Mouse (Mus musculus) midbrain, embryonic 15.5 days (tissue): ENCODE data around the gene Apoc4. TPM values are rescaled to one million over a fixed set of nuclear protein-coding genes. Genes with fewer than 3 reads are reported as not detected.

Experiments
- ATAC-seq: fragments of 200-750 bp; cut with Nextera tagmentation; replicated peaks from 2 replicates; pipeline ENCODE4 v1.8.0; 2017; ENCODE audit warnings: moderate TSS enrichment
- H3K27ac ChIP-seq: fragments of 300-500 bp; sonication (generic); 2 replicates; pipeline ENCODE4 v1.5.1; 2015; ENCODE audit warnings: mild to moderate bottlenecking, inconsistent platforms
- H3K27me3 ChIP-seq: fragments of 300-500 bp; sonication (generic); replicated peaks from 2 replicates; pipeline ENCODE4 v1.6.1; 2015; ENCODE audit warnings: inconsistent platforms
- H3K36me3 ChIP-seq: fragments of 300-500 bp; sonication (generic); replicated peaks from 2 replicates; pipeline ENCODE4 v1.6.1; 2015; ENCODE audit warnings: inconsistent platforms
- H3K4me1 ChIP-seq: fragments of 300-500 bp; sonication (generic); 2 replicates; pipeline ENCODE4 v1.6.1; 2015; ENCODE audit warnings: inconsistent platforms
- H3K4me2 ChIP-seq: fragments of 300-500 bp; sonication (generic); 2 replicates; pipeline ENCODE4 v1.6.1; 2015; ENCODE audit warnings: inconsistent platforms, mild to moderate bottlenecking, moderate library complexity
- H3K4me3 ChIP-seq: fragments of 300-500 bp; sonication (generic); 2 replicates; pipeline ENCODE4 v1.5.1; 2015; ENCODE audit warnings: mild to moderate bottlenecking, inconsistent platforms
- H3K9ac ChIP-seq: fragments of 300-500 bp; sonication (generic); 2 replicates; pipeline ENCODE4 v1.6.1; 2015; ENCODE audit warnings: mild to moderate bottlenecking, inconsistent platforms
- H3K9me3 ChIP-seq: fragments of 300-500 bp; sonication (generic); 2 replicates; pipeline ENCODE4 v1.6.1; 2016; ENCODE audit warnings: inconsistent platforms
- WGBS: fragments of 180-500 bp; shearing (Covaris S2); methylation state at CpG from one replicate; pipeline ENCODE4 v1.1.7; 2015; ENCODE audit warnings: mixed read lengths; 5-methylcytosine and 5-hydroxymethylcytosine counted together
- polyA plus RNA-seq: library from polyadenylated mRNA; unstranded; fragments of >200 nt; fragmentation: Nextera tagmentation; extraction: Ambion mirVana; gene quantifications from 2 replicates; pipeline ENCODE4 v1.2.1, GENCODE M21; 2015

Gene Apoc4
- polyA plus RNA-seq, 1 experiment from 2014 or later: not detected

- H3K27ac ChIP-seq: no peak overlapping the region
These were observed 32.3 kb upstream of the Apoc4 start for GRCm38 (mm10) chr7:19713598-19713997.

GRCm38 (mm10) chr7:19713196-19713595 lies 31.9 kb upstream of the Apoc4 start:
- H3K4me3 ChIP-seq: no peak overlapping the region
- H3K27me3 ChIP-seq: no peaks in the 10 kb centered on the region
- H3K27ac ChIP-seq: no peak overlapping the region
- H3K36me3 ChIP-seq: 0 out of 2 replicates have a peak, but pooled peaks cover 19% of the 10 kb centered on the region
- no peak overlapping the region for H3K9ac ChIP-seq
- no peaks in the 10 kb centered on the region for H3K9me3 ChIP-seq
- 56% methylated on average over 4 of the region's 4 CpGs for WGBS
- ATAC-seq: no peak
- no peak overlapping the region for H3K4me2 ChIP-seq
- H3K4me1 ChIP-seq: peaks cover 20% of the 10 kb centered on the region

More at GRCm38 (mm10) chr7:19713598-19713997, 32.3 kb upstream of the Apoc4 start:
- Histone ChIP-seq H3K9me3 (no peaks in the 10 kb centered on the region), H3K4me1 (peaks cover 20% of the 10 kb centered on the region), H3K27me3 (no peaks in the 10 kb centered on the region), H3K4me2 (no peak overlapping the region), H3K36me3 (0 out of 2 replicates have a peak, but pooled peaks cover 19% of the 10 kb centered on the region), H3K9ac (no peak overlapping the region), H3K4me3 (no peak overlapping the region)
- 92% methylated on average over 9 of the region's 9 CpGs for WGBS
- no peak for ATAC-seq

GRCm38 (mm10) chr7:19712414-19712813 lies 31.1 kb upstream of the Apoc4 start:
- H3K27me3 ChIP-seq: no peaks in the 10 kb centered on the region
- 78% methylated on average over 4 of the region's 4 CpGs for WGBS
- 0 out of 2 replicates have a peak, but pooled peaks cover 20% of the 10 kb centered on the region for H3K36me3 ChIP-seq
- H3K4me3 ChIP-seq: no peak overlapping the region
- no peak overlapping the region for H3K9ac ChIP-seq
- no peak for ATAC-seq
- H3K4me1 ChIP-seq: peaks cover 20% of the 10 kb centered on the region
- no peak overlapping the region for H3K4me2 ChIP-seq
- H3K9me3 ChIP-seq: no peaks in the 10 kb centered on the region
- H3K27ac ChIP-seq: no peak overlapping the region

- no peaks in the 10 kb centered on the region for H3K27me3 ChIP-seq
These were observed 29.4 kb upstream of the Apoc4 start for GRCm38 (mm10) chr7:19710650-19711049.

GRCm38 (mm10) chr7:19705271-19705670 lies 24.0 kb upstream of the Apoc4 start:
- Histone ChIP-seq H3K27me3 (no peaks in the 10 kb centered on the region), H3K27ac (no peak overlapping the region), H3K4me3 (no peak overlapping the region), H3K4me1 (no peaks in the 10 kb centered on the region), H3K4me2 (no peak overlapping the region), H3K36me3 (peaks cover 14% of the 10 kb centered on the region; the same call in 1 of the 2 replicates), H3K9ac (no peak overlapping the region), H3K9me3 (no peaks in the 10 kb centered on the region)
- ATAC-seq: no peak
- WGBS: 95% methylated on average over 7 of the region's 7 CpGs

More at GRCm38 (mm10) chr7:19710650-19711049, 29.4 kb upstream of the Apoc4 start:
- H3K4me2 ChIP-seq: no peak overlapping the region
- H3K4me1 ChIP-seq: peaks cover 13% of the 10 kb centered on the region
- 95% methylated on average over 10 of the region's 10 CpGs for WGBS
- H3K27ac ChIP-seq: no peak overlapping the region
- no peak overlapping the region for H3K4me3 ChIP-seq
- H3K36me3 ChIP-seq: 0 out of 2 replicates have a peak, but pooled peaks cover 22% of the 10 kb centered on the region
- H3K9ac ChIP-seq: no peak overlapping the region
- ATAC-seq: no peak
- no peaks in the 10 kb centered on the region for H3K9me3 ChIP-seq

GRCm38 (mm10) chr7:19704475-19704874 lies 23.2 kb upstream of the Apoc4 start:
- ATAC-seq: no peak

GRCm38 (mm10) chr7:19702859-19703555 lies 21.7 kb upstream of the Apoc4 start:
- WGBS: 92% methylated on average over 16 of the region's 16 CpGs
- Histone ChIP-seq H3K36me3 (peaks cover 10% of the 10 kb centered on the region; the same call in 1 of the 2 replicates), H3K9ac (no peak overlapping the region)

More at GRCm38 (mm10) chr7:19704475-19704874, 23.2 kb upstream of the Apoc4 start:
- peaks cover 10% of the 10 kb centered on the region; the same call in 1 of the 2 replicates for H3K36me3 ChIP-seq
- H3K4me2 ChIP-seq: no peak overlapping the region
- H3K27me3 ChIP-seq: no peaks in the 10 kb centered on the region
- H3K4me3 ChIP-seq: no peak overlapping the region
- peaks cover 2% of the 10 kb centered on the region for H3K4me1 ChIP-seq
- H3K27ac ChIP-seq: no peak overlapping the region
- WGBS: 87% methylated on average over 4 of the region's 4 CpGs
- no peaks in the 10 kb centered on the region for H3K9me3 ChIP-seq
- no peak overlapping the region for H3K9ac ChIP-seq

GRCm38 (mm10) chr7:19701069-19701761 lies 19.9 kb upstream of the Apoc4 start:
- Histone ChIP-seq H3K36me3 (peaks cover 8% of the 10 kb centered on the region; the same call in 1 of the 2 replicates), H3K9ac (no peak overlapping the region), H3K27ac (no peak overlapping the region), H3K4me1 (peaks cover 18% of the 10 kb centered on the region), H3K4me3 (no peak overlapping the region), H3K4me2 (peak overlapping the region; percentile 8; the same call in 1 of the 2 replicates), H3K27me3 (no peaks in the 10 kb centered on the region), H3K9me3 (no peaks in the 10 kb centered on the region)
- ATAC-seq: peak; percentile 49
- WGBS: 28% methylated on average over 22 of the region's 22 CpGs

More at GRCm38 (mm10) chr7:19702859-19703555, 21.7 kb upstream of the Apoc4 start:
- no peak for ATAC-seq
- no peak overlapping the region for H3K27ac ChIP-seq
- no peak overlapping the region for H3K4me3 ChIP-seq
- H3K27me3 ChIP-seq: no peaks in the 10 kb centered on the region
- H3K9me3 ChIP-seq: no peaks in the 10 kb centered on the region
- no peak overlapping the region for H3K4me2 ChIP-seq
- H3K4me1 ChIP-seq: peaks cover 17% of the 10 kb centered on the region

- no peaks in the 10 kb centered on the region for H3K9me3 ChIP-seq
- H3K27me3 ChIP-seq: no peaks in the 10 kb centered on the region
- no peak overlapping the region for H3K27ac ChIP-seq
- H3K4me3 ChIP-seq: no peak overlapping the region
- peaks cover 8% of the 10 kb centered on the region; the same call in 1 of the 2 replicates for H3K36me3 ChIP-seq
- ATAC-seq: no peak
- WGBS: 61% methylated on average over 12 of the region's 12 CpGs
- peak overlapping the region; percentile 8; the same call in 1 of the 2 replicates for H3K4me2 ChIP-seq
- H3K9ac ChIP-seq: no peak overlapping the region
- H3K4me1 ChIP-seq: peaks cover 18% of the 10 kb centered on the region
These were observed 19.2 kb upstream of the Apoc4 start for GRCm38 (mm10) chr7:19700299-19701068.

- no peak overlapping the region for H3K9ac ChIP-seq
- no peaks in the 10 kb centered on the region for H3K27me3 ChIP-seq
- peaks cover 18% of the 10 kb centered on the region for H3K4me1 ChIP-seq
- 84% methylated on average over 4 of the region's 4 CpGs for WGBS
- H3K27ac ChIP-seq: no peak overlapping the region
- no peak overlapping the region for H3K4me3 ChIP-seq
- H3K36me3 ChIP-seq: peaks cover 8% of the 10 kb centered on the region; the same call in 1 of the 2 replicates
- no peaks in the 10 kb centered on the region for H3K9me3 ChIP-seq
- no peak for ATAC-seq
- H3K4me2 ChIP-seq: no peak overlapping the region
These were observed 18.5 kb upstream of the Apoc4 start for GRCm38 (mm10) chr7:19699827-19700148.

- no peaks in the 10 kb centered on the region for H3K9me3 ChIP-seq
- H3K4me1 ChIP-seq: peaks cover 18% of the 10 kb centered on the region
- peak within 1 kb of the TSS; percentile 27 for H3K4me3 ChIP-seq
- H3K36me3 ChIP-seq: peaks cover 8% of the 10 kb centered on the region; the same call in 1 of the 2 replicates
- H3K27ac ChIP-seq: 0 out of 2 replicates have a peak within 1 kb of the TSS, but pooled peaks have one; percentile 20
- peak within 1 kb of the TSS; percentile 30 for H3K9ac ChIP-seq
- peak within 1 kb of the TSS; percentile 50 for H3K4me2 ChIP-seq
- H3K27me3 ChIP-seq: no peaks in the 10 kb centered on the region
- peak; percentile 38 for ATAC-seq
- 1% methylated on average over 20 of the region's 20 CpGs for WGBS
These were observed 17.9 kb upstream of the Apoc4 start, which contains the start of gene Apoe for GRCm38 (mm10) chr7:19698907-19699826. Gene Apoe (minus strand): TSS chr7:19699188.
